In the genomic region with DNA sequence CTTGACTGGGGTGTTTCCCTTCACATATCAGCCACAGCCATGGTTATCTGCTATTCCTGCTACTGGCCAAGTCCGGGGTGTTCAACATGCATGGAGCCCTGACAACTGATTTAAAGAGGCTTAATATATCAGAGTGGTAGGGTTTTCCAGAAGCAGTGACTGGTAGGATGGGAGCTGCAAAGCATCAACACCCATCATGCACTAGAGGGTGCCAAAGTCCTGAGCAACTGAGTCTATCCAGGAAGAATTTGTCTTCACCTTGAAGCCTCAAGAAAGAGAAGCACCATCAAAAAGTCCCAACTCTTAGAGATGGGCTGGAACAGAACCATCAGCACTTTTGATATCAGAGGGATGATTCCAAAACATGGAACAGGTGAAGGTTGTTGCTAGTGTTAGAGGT, we compare ENCODE assay signal across 8 mouse cellular contexts.
DNase-seq lines count a peak whose midpoint lies in the region; ATAC-seq and TF ChIP-seq lines count a peak whose summit lies in the region.

No protein-coding gene starts in this region.

- H3K9ac ChIP-seq in hindbrain, embryonic 14.5 days: no peak overlapping the region

- no peak overlapping the region for H3K4me2 ChIP-seq in hindbrain, embryonic 14.5 days (replicated peaks)

- no peak overlapping the region for H3K27ac ChIP-seq in thymus, adult 2 months (ENCODE audit: control insufficient read depth, insufficient read depth, low read length)
- no peak overlapping the region for H3K27ac ChIP-seq in hindbrain, embryonic 14.5 days

- no peaks in the 10 kb centered on the region for H3K36me3 ChIP-seq in thymus, adult 2 months (ENCODE audit: control insufficient read depth, insufficient read depth, low read length)
- H3K36me3 ChIP-seq in hindbrain, embryonic 14.5 days (replicated peaks; ENCODE audit: control insufficient read depth, insufficient read depth): no peaks in the 10 kb centered on the region

- DNase-seq in gastrocnemius, postnatal 14 days: peak; percentile 7
- no peak for DNase-seq in gastrocnemius, postnatal 4 days (ENCODE audit: low spot score in 2 of 2)
- DNase-seq in thymus, postnatal 0 days (ENCODE audit: low spot score): peak; percentile 21
- DNase-seq in thymus, adult 2 months: no peak
- DNase-seq in cerebellum, adult 9-10 months: peak; percentile 71
- DNase-seq in hindbrain, embryonic 14.5 days (ENCODE audit: low spot score): peak; percentile 73
- peak; percentile 8 for DNase-seq in lung, postnatal 25 days (ENCODE audit: low spot score)
- no peak for DNase-seq in testis, postnatal 14 days (ENCODE audit: low spot score)

- 61% methylated on average over 1 of the region's 1 CpGs for WGBS in thymus, adult 2 months
- 58% methylated on average over 1 of the region's 1 CpGs for WGBS in hindbrain, embryonic 14.5 days

- H3K4me1 ChIP-seq in thymus, adult 2 months (replicated peaks; ENCODE audit: control insufficient read depth, insufficient read depth, low read length): no peaks in the 10 kb centered on the region
- H3K4me1 ChIP-seq in hindbrain, embryonic 14.5 days (replicated peaks; ENCODE audit: control insufficient read depth, insufficient read depth, low read length): no peaks in the 10 kb centered on the region

- intact Hi-C loops in gastrocnemius, postnatal 14 days (cut with DNase I; ENCODE audit: low total_unique reads): no loop called here

- TF ChIP-seq CTCF in thymus, adult 2 months (IDR thresholded peaks at IDR 0.05; ENCODE audit: borderline replicate concordance, control insufficient read depth, extremely low read depth, insufficient read depth, low read length, poor library complexity): no peak

- no peak overlapping the region for H3K4me3 ChIP-seq in thymus, adult 2 months (ENCODE audit: control insufficient read depth, insufficient read depth, low read length)
- no peak overlapping the region for H3K4me3 ChIP-seq in hindbrain, embryonic 14.5 days (replicated peaks; ENCODE audit: low read length)

- 0 out of 2 replicates have a peak, but pooled peaks have one; percentile 31 for ATAC-seq in hindbrain, embryonic 14.5 days (ENCODE audit: low FRiP score)

- H3K9me3 ChIP-seq in hindbrain, embryonic 14.5 days (ENCODE audit: control insufficient read depth, low read length): no peaks in the 10 kb centered on the region

- TF ChIP-seq POLR2A in thymus, adult 2 months (IDR thresholded peaks at IDR 0.05; ENCODE audit: control insufficient read depth, extremely low read depth, insufficient read depth, low read length, poor library complexity): no peak

- no peaks in the 10 kb centered on the region for H3K27me3 ChIP-seq in thymus, adult 2 months (ENCODE audit: control insufficient read depth, insufficient read depth, low read length)
- H3K27me3 ChIP-seq in hindbrain, embryonic 14.5 days (ENCODE audit: control insufficient read depth, insufficient read depth, low read length): no peaks in the 10 kb centered on the region

Comparison
In these comparisons a context has a peak if more than half of its experiments do, and no peak if none do; other contexts are left out.
1. DNase-seq: peak in gastrocnemius, postnatal 14 days (single experiment), thymus, postnatal 0 days (single experiment), cerebellum, adult 9-10 months (single experiment), hindbrain, embryonic 14.5 days (single experiment) and lung, postnatal 25 days (single experiment); none in gastrocnemius, postnatal 4 days (0 of 2), thymus, adult 2 months (single experiment) and testis, postnatal 14 days (single experiment).